Comparison of ENCODE assay signal across 8 mouse cellular contexts in the genomic region with DNA sequence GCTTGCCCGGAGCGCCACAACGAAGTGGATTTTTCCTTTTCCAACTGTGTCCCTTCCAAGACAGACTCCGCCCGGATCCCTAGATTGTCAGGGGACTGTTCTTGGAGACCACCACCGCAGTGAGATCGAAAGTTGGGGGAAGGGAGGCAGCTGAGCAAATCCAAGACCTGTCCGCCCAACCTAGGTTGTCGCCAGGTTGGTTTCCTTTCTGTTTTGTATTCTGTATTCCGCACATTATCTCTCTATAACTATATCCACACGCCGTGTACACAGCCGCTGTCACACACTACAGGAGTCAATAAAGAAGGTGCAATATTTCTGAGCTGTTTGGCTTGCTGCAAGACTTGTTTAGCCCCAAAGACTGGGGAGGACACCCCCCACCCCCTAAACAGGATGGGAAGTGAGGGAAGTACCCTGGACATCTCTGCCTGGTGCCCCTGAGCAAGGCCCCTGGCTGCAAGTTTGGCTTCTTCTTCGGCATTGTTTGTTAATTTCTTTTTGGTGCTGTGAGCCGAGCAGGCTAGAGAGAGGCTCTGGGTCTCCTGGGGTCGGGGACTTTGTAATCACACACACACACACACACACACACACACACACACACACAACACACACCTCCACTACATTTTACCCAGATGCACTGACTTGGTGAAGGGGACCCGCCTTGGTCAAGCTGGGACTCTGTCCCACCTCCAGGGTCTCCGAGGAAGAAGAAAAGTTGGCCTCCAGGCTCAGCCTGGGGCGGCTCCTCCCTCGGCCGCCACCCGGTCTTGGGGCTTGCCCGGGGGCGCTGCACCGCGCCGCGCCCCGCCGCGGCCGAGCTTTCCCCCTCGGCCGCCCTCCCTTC. TPM values are rescaled to one million over a fixed set of nuclear protein-coding genes. Genes with fewer than 3 reads are reported as not detected.
DNase-seq lines count a peak whose midpoint lies in the region; ATAC-seq and TF ChIP-seq lines count a peak whose summit lies in the region.

No protein-coding gene starts in this region.

- H3K4me1 ChIP-seq in lung, adult 2 months (ENCODE audit: control insufficient read depth, insufficient read depth, low read length): peaks cover 6% of the 10 kb centered on the region
- peaks cover 60% of the 10 kb centered on the region for H3K4me1 ChIP-seq in forebrain, embryonic 12.5 days
- H3K4me1 ChIP-seq in limb, embryonic 11.5 days (ENCODE audit: control insufficient read depth, insufficient read depth, low read length): peaks cover 13% of the 10 kb centered on the region; the same call in 1 of the 2 replicates
- peaks cover 17% of the 10 kb centered on the region for H3K4me1 ChIP-seq in small intestine, adult 2 months (ENCODE audit: control insufficient read depth, insufficient read depth, insufficient read length, low read length)

- peak; percentile 15 for DNase-seq in lung, adult 2 months
- no peak for DNase-seq in lung, postnatal 10 days
- DNase-seq in limb, embryonic 11.5 days (ENCODE audit: low spot score): peak; percentile 66
- DNase-seq in cerebellum, adult 8-10 months: no peak
- no peak for DNase-seq in urinary bladder, adult 2 months (ENCODE audit: low spot score)
- no peak for DNase-seq in left cerebral cortex, adult 2 months (ENCODE audit: extremely low spot score in 1 of 2, low spot score in 2 of 2)

- intact Hi-C loops in left cerebral cortex, adult 2 months (cut with DNase I): loop anchor here (5.0 kb wide), 1 partner anchor 43 kb away; no protein-coding TSS in a partner anchor

- H3K4me3 ChIP-seq in lung, adult 2 months (replicated peaks; ENCODE audit: extremely low read depth, low read depth, low read length): no peak overlapping the region
- peak overlapping the region; percentile 46 for H3K4me3 ChIP-seq in forebrain, embryonic 12.5 days (replicated peaks)
- peak overlapping the region; percentile 17; the same call in 1 of the 2 replicates for H3K4me3 ChIP-seq in limb, embryonic 11.5 days (ENCODE audit: low read depth, low read length)
- peak overlapping the region; percentile 59 for H3K4me3 ChIP-seq in small intestine, adult 2 months (ENCODE audit: low read depth, low read length)
- H3K4me3 ChIP-seq in left cerebral cortex, adult 2 months: no peak overlapping the region

- peaks cover 91% of the 10 kb centered on the region for H3K27me3 ChIP-seq in forebrain, embryonic 12.5 days
- H3K27me3 ChIP-seq in limb, embryonic 11.5 days (ENCODE audit: control insufficient read depth, insufficient read depth, low read length): peaks cover 96% of the 10 kb centered on the region
- H3K27me3 ChIP-seq in small intestine, adult 2 months (ENCODE audit: control insufficient read depth, insufficient read depth, low read length): peaks cover 92% of the 10 kb centered on the region

- 4% methylated on average over 31 of the region's 34 CpGs for WGBS in lung, adult 2 months
- WGBS in forebrain, embryonic 12.5 days: under 1% methylated on average over 33 of the region's 34 CpGs
- under 1% methylated on average over 28 of the region's 34 CpGs for WGBS in limb, embryonic 11.5 days
- WGBS in small intestine, adult 2 months: 3% methylated on average over 34 of the region's 34 CpGs

- H3K27ac ChIP-seq in forebrain, embryonic 12.5 days: peak overlapping the region; percentile 90
- no peak overlapping the region for H3K27ac ChIP-seq in limb, embryonic 11.5 days (replicated peaks; ENCODE audit: low read depth, low read length)
- peak overlapping the region; percentile 65 for H3K27ac ChIP-seq in small intestine, adult 2 months (ENCODE audit: insufficient read depth, low read depth, low read length)
- H3K27ac ChIP-seq in left cerebral cortex, adult 2 months: no peak overlapping the region

- no peak; the same call in 1 of the 2 replicates for ATAC-seq in forebrain, embryonic 12.5 days (ENCODE audit: low FRiP score)
- no peak for ATAC-seq in limb, embryonic 11.5 days (ENCODE audit: insufficient number of reproducible peaks, low FRiP score, low TSS enrichment, low read depth)

- no peak for TF ChIP-seq CTCF in lung, adult 2 months (IDR thresholded peaks at IDR 0.05; ENCODE audit: insufficient read depth, low read length)
- no peak for TF ChIP-seq CTCF in small intestine, adult 2 months (IDR thresholded peaks at IDR 0.05; ENCODE audit: extremely low read depth, insufficient read length, insufficient replicate concordance, low read depth, low read length)
- no peak for TF ChIP-seq CTCF in left cerebral cortex, adult 2 months (IDR thresholded peaks at IDR 0.05)

- H3K4me2 ChIP-seq in forebrain, embryonic 12.5 days: peak overlapping the region; percentile 68
- H3K4me2 ChIP-seq in limb, embryonic 11.5 days (ENCODE audit: low read depth, severe bottlenecking): peak overlapping the region; percentile 39

- no peaks in the 10 kb centered on the region for H3K36me3 ChIP-seq in forebrain, embryonic 12.5 days (replicated peaks)
- H3K36me3 ChIP-seq in limb, embryonic 11.5 days (ENCODE audit: control insufficient read depth, insufficient read depth, low read length): no peaks in the 10 kb centered on the region
- H3K36me3 ChIP-seq in small intestine, adult 2 months (ENCODE audit: control insufficient read depth, insufficient read depth, low read length): peaks cover 4% of the 10 kb centered on the region; the same call in 1 of the 2 replicates

- H3K9ac ChIP-seq in forebrain, embryonic 12.5 days: peak overlapping the region; percentile 58
- 0 out of 2 replicates have a peak overlapping the region, but pooled peaks have one; percentile 17 for H3K9ac ChIP-seq in limb, embryonic 11.5 days (ENCODE audit: low read length)

- H3K9me3 ChIP-seq in forebrain, embryonic 12.5 days: no peaks in the 10 kb centered on the region
- no peaks in the 10 kb centered on the region for H3K9me3 ChIP-seq in limb, embryonic 11.5 days (ENCODE audit: control insufficient read depth, low read length)

- no peak for TF ChIP-seq POLR2A in lung, adult 2 months (IDR thresholded peaks at IDR 0.05; ENCODE audit: borderline replicate concordance, extremely low read depth, low read depth, low read length)
- no peak for TF ChIP-seq POLR2A in small intestine, adult 2 months (IDR thresholded peaks at IDR 0.05; ENCODE audit: low read depth, low read length)

RNA-seq across cellular contexts. Expression of gene Nkx2-3, which starts 3.7 kb away (rescaled TPM):
- polyA plus RNA-seq in lung, adult 2 months (2012; rRNA removed): 0.05 TPM in 1 of 2 replicates, not detected in the other
- polyA plus RNA-seq in forebrain, embryonic 12.5 days (2016; fragmentation: Nextera tagmentation; extraction: Ambion mirVana): 6.3 and 8.3 TPM in 2 replicates
- polyA plus RNA-seq in limb, embryonic 11.5 days (2014; fragmentation: Nextera tagmentation; extraction: Ambion mirVana): not detected in 2 replicates
- polyA plus RNA-seq in small intestine, adult 2 months (2012; rRNA removed): 12.3 and 24.9 TPM in 2 replicates
- not detected in 2 replicates for polyA plus RNA-seq in urinary bladder, adult 2 months (2012; rRNA removed)
- not detected for total RNA-seq in left cerebral cortex, adult 2 months (2021)

RNA-seq across cellular contexts. Expression of gene Slc25a28, which starts 58.9 kb away (rescaled TPM):
- 62.9 and 74.4 TPM in 2 replicates for polyA plus RNA-seq in lung, adult 2 months (2012; rRNA removed)
- 17.5 and 18.1 TPM in 2 replicates for polyA plus RNA-seq in forebrain, embryonic 12.5 days (2016; fragmentation: Nextera tagmentation; extraction: Ambion mirVana)
- polyA plus RNA-seq in limb, embryonic 11.5 days (2014; fragmentation: Nextera tagmentation; extraction: Ambion mirVana): 10.3 and 11.2 TPM in 2 replicates
- polyA plus RNA-seq in small intestine, adult 2 months (2012; rRNA removed): 41.0 and 74.2 TPM in 2 replicates
- 53.4 and 55.9 TPM in 2 replicates for polyA plus RNA-seq in urinary bladder, adult 2 months (2012; rRNA removed)
- 10 to 100 TPM; 43.3 to 46.3 TPM for total RNA-seq in left cerebral cortex, adult 2 months (2021)

Comparison
In these comparisons a context has a peak if more than half of its experiments do, and no peak if none do; other contexts are left out.
1. DNase-seq: peak in lung, adult 2 months (single experiment) and limb, embryonic 11.5 days (single experiment); none in lung, postnatal 10 days (single experiment), cerebellum, adult 8-10 months (single experiment), urinary bladder, adult 2 months (single experiment) and left cerebral cortex, adult 2 months (0 of 2).
2. H3K4me3 ChIP-seq: peak in forebrain, embryonic 12.5 days (single experiment), limb, embryonic 11.5 days (single experiment) and small intestine, adult 2 months (single experiment); none in lung, adult 2 months (single experiment) and left cerebral cortex, adult 2 months (single experiment).
3. H3K27ac ChIP-seq: peak in forebrain, embryonic 12.5 days (single experiment) and small intestine, adult 2 months (single experiment); none in limb, embryonic 11.5 days (single experiment) and left cerebral cortex, adult 2 months (single experiment).